Mouse (Mus musculus): ENCODE results near the gene Wnt11. TPM values are rescaled to one million over a fixed set of nuclear protein-coding genes. Genes with fewer than 3 reads are reported as not detected.

Wnt11 gene
- polyA plus RNA-seq, 1 experiment from 2014 or later: 4.2 TPM

DNA sequence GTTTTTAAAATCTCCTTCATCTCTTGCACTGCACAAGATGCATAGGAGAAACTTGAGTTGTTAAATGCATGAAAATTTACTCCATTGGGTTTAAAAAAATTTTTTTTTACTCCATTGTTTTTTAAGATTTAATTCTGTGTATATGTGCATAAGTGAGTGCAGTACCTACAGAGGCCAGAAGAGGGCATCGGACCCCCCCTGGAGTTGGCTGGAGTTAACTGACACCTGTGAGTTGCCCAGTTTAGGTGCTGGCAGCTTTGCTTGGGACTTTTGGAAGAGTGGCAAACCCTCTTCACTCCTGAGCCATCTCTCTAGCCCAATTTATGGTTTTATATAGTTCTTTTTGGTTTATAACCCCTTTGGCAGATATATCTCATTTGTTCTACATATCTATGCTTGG, 66.2 kb downstream of the Wnt11 start:
- Histone ChIP-seq H3K27ac (replicated peaks; ENCODE audit: low read depth, low read length) (no peak overlapping the region), H3K9ac (replicated peaks; ENCODE audit: low read length) (no peak overlapping the region), H3K9me3 (replicated peaks; ENCODE audit: control insufficient read depth, low read length) (no peaks in the 10 kb centered on the region), H3K4me1 (ENCODE audit: control insufficient read depth, insufficient read depth, low read length) (peaks cover 3% of the 10 kb centered on the region; the same call in 1 of the 2 replicates), H3K4me3 (ENCODE audit: low read depth, low read length) (no peak overlapping the region), H3K36me3 (replicated peaks; ENCODE audit: control insufficient read depth, insufficient read depth, low read depth, low read length) (no peaks in the 10 kb centered on the region), H3K4me2 (ENCODE audit: low read depth, low read length) (no peak overlapping the region), H3K27me3 (ENCODE audit: control insufficient read depth, insufficient read depth, low read length) (no peaks in the 10 kb centered on the region)
- ATAC-seq (replicated peaks; ENCODE audit: insufficient number of reproducible peaks, low FRiP score, low TSS enrichment, low read depth) (no peak), DNase-seq (ENCODE audit: low spot score) (no peak)
- WGBS: 92% methylated on average over 1 of the region's 1 CpGs

DNA sequence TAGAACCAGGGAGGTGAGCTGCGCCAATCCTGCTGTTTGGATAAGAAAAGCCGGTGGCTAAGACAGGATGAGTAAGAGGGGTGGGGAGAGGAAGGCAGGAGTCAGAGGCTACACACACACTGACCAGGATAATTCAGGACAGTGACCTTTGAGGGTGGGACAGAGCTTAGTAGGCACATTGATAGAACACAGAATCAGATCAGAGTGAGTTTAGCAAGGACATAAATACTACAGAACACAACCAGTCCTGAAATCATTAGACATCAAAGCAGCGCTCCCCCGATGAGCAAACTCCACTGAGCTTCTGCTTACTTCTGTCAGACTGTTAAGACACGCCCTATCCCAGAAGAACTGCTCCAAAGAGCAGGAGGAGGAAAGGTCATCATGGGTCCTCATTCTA, 69.0 kb downstream of the Wnt11 start:
- H3K27ac ChIP-seq (replicated peaks; ENCODE audit: low read depth, low read length): no peak overlapping the region
- no peaks in the 10 kb centered on the region for H3K9me3 ChIP-seq (replicated peaks; ENCODE audit: control insufficient read depth, low read length)
- no peak overlapping the region for H3K4me2 ChIP-seq (ENCODE audit: low read depth, low read length)
- no peaks in the 10 kb centered on the region for H3K27me3 ChIP-seq (ENCODE audit: control insufficient read depth, insufficient read depth, low read length)
- H3K4me3 ChIP-seq (ENCODE audit: low read depth, low read length): no peak overlapping the region
- no peak overlapping the region for H3K9ac ChIP-seq (replicated peaks; ENCODE audit: low read length)
- WGBS: 38% methylated on average over 5 of the region's 5 CpGs
- H3K4me1 ChIP-seq (ENCODE audit: control insufficient read depth, insufficient read depth, low read length): peaks cover 3% of the 10 kb centered on the region; the same call in 1 of the 2 replicates
- ATAC-seq (replicated peaks; ENCODE audit: insufficient number of reproducible peaks, low FRiP score, low TSS enrichment, low read depth) (no peak), DNase-seq (ENCODE audit: low spot score) (no peak)
- H3K36me3 ChIP-seq (replicated peaks; ENCODE audit: control insufficient read depth, insufficient read depth, low read depth, low read length): no peaks in the 10 kb centered on the region

Other genes with a start within 250 kb of the Wnt11 start
- 65.1 and 65.7 TPM in 2 replicates for gene Emsy, start 178.3 kb upstream of the Wnt11 start, polyA plus RNA-seq (2014; fragmentation: Nextera tagmentation; extraction: Ambion mirVana)
- 87.3 and 91.6 TPM in 2 replicates for gene Thap12, start 132.0 kb upstream of the Wnt11 start, polyA plus RNA-seq (2014; fragmentation: Nextera tagmentation; extraction: Ambion mirVana)

Measured in embryonic facial prominence, embryonic 11.5 days (tissue).